Mouse (Mus musculus) olfactory bulb, adult 2 months (tissue): ENCODE measurements around the gene Camta2.

Experiments used
- CTCF ChIP-seq: fragments of 200-500 bp; IDR thresholded peaks from 2 replicates; pipeline ENCODE4 v1.5.1; 2012; ENCODE audit warnings: low read depth, mild to moderate bottlenecking, low read length, moderate library complexity; ENCODE audit not compliant: insufficient read depth
- POLR2A ChIP-seq: fragments of 200-500 bp; IDR thresholded peaks from 2 replicates; pipeline ENCODE4 v1.6.1; 2012; ENCODE audit warnings: mild to moderate bottlenecking, low read depth, low read length, moderate library complexity; ENCODE audit not compliant: insufficient read depth

GRCm38 (mm10) chr11:70629557-70629956 is 58.3 kb downstream of the Camta2 start:
- TF ChIP-seq POLR2A (no peak), CTCF (no peak)
